Mouse (Mus musculus): Measurements from ENCODE around the gene Magi2. TPM values are rescaled to one million over a fixed set of nuclear protein-coding genes. Genes with fewer than 3 reads are reported as not detected.
"Not testable (repeated sequence)": the region's sequence is repeated elsewhere in the genome, so short reads cannot be mapped to it uniquely, and the experiment has no call there.

The Magi2 gene
- polyA plus RNA-seq, 1 experiment from 2014 or later, result 6.5 TPM

GRCm38 (mm10) chr5:20681660-20682059 lies 1454.8 kb downstream of the Magi2 start:
- H3K27me3 ChIP-seq (replicated peaks; ENCODE audit: low read depth, poor library complexity, severe bottlenecking), result no peaks in the 10 kb centered on the region
- H3K4me1 ChIP-seq, result peaks cover 31% of the 10 kb centered on the region
- 85% methylated on average over 10 of the region's 10 CpGs for WGBS
- no peaks in the 10 kb centered on the region for H3K9me3 ChIP-seq
- H3K27ac ChIP-seq (replicated peaks), result no peak overlapping the region
- H3K36me3 ChIP-seq (replicated peaks), result no peaks in the 10 kb centered on the region
- DNase-seq (ENCODE audit: low spot score), result no peak
- no peak overlapping the region for H3K4me3 ChIP-seq

- H3K9me3 ChIP-seq, result no peaks in the 10 kb centered on the region
- H3K27ac ChIP-seq (replicated peaks), result no peak overlapping the region
- no peak overlapping the region for H3K4me3 ChIP-seq
- no peaks in the 10 kb centered on the region for H3K27me3 ChIP-seq (replicated peaks; ENCODE audit: low read depth, poor library complexity, severe bottlenecking)
- no peaks in the 10 kb centered on the region for H3K36me3 ChIP-seq (replicated peaks)
- H3K4me1 ChIP-seq, result peaks cover 26% of the 10 kb centered on the region
- WGBS, result 71% methylated on average over 7 of the region's 7 CpGs
- DNase-seq (ENCODE audit: low spot score), result no peak
These were observed 1455.4 kb downstream of the Magi2 start for GRCm38 (mm10) chr5:20682208-20682607.

- no peak for DNase-seq (ENCODE audit: low spot score)
- 85% methylated on average over 6 of the region's 6 CpGs for WGBS
- H3K4me3 ChIP-seq, result no peak overlapping the region
- no peaks in the 10 kb centered on the region; the same call in 1 of the 2 replicates for H3K9me3 ChIP-seq
- H3K27me3 ChIP-seq (replicated peaks; ENCODE audit: low read depth, poor library complexity, severe bottlenecking), result no peaks in the 10 kb centered on the region
- H3K27ac ChIP-seq (replicated peaks), result no peak overlapping the region
- peaks cover 15% of the 10 kb centered on the region; the same call in 1 of the 2 replicates for H3K4me1 ChIP-seq
- H3K36me3 ChIP-seq (replicated peaks), result no peaks in the 10 kb centered on the region
These were observed 1457.3 kb downstream of the Magi2 start for GRCm38 (mm10) chr5:20684112-20684511.

- Histone ChIP-seq H3K27ac (replicated peaks) (no peak overlapping the region), H3K4me1 (no peaks in the 10 kb centered on the region), H3K9me3 (peaks cover 13% of the 10 kb centered on the region; the same call in 1 of the 2 replicates), H3K27me3 (replicated peaks; ENCODE audit: low read depth, poor library complexity, severe bottlenecking) (no peaks in the 10 kb centered on the region), H3K36me3 (replicated peaks) (no peaks in the 10 kb centered on the region), H3K4me3 (no peak overlapping the region)
- WGBS, result 98% methylated on average over 3 of the region's 3 CpGs
- no peak for DNase-seq (ENCODE audit: low spot score)
These were observed 1465.4 kb downstream of the Magi2 start for GRCm38 (mm10) chr5:20692230-20692629.

- 88% methylated on average over 5 of the region's 5 CpGs for WGBS
- Histone ChIP-seq H3K27me3 (replicated peaks; ENCODE audit: low read depth, poor library complexity, severe bottlenecking) (no peaks in the 10 kb centered on the region), H3K4me1 (peaks cover 8% of the 10 kb centered on the region)
These were observed 1472.3 kb downstream of the Magi2 start for GRCm38 (mm10) chr5:20699116-20699515.

GRCm38 (mm10) chr5:20701483-20702421 lies 1474.9 kb downstream of the Magi2 start:
- Histone ChIP-seq H3K4me3 (peak overlapping the region; percentile 79), H3K36me3 (replicated peaks) (no peaks in the 10 kb centered on the region), H3K27me3 (replicated peaks; ENCODE audit: low read depth, poor library complexity, severe bottlenecking) (no peaks in the 10 kb centered on the region), H3K9me3 (no peaks in the 10 kb centered on the region), H3K4me1 (peaks cover 8% of the 10 kb centered on the region), H3K27ac (replicated peaks) (peak overlapping the region; percentile 95)
- DNase-seq (ENCODE audit: low spot score), result peak; percentile 89
- under 1% methylated on average over 57 of the region's 57 CpGs for WGBS

More at GRCm38 (mm10) chr5:20699116-20699515, 1472.3 kb downstream of the Magi2 start:
- no peak for DNase-seq (ENCODE audit: low spot score)
- Histone ChIP-seq H3K9me3 (0 out of 2 replicates have a peak, but pooled peaks cover 2% of the 10 kb centered on the region), H3K4me3 (no peak overlapping the region), H3K27ac (replicated peaks) (no peak overlapping the region), H3K36me3 (replicated peaks) (no peaks in the 10 kb centered on the region)

GRCm38 (mm10) chr5:20702480-20703303 lies 1475.9 kb downstream of the Magi2 start:
- H3K9me3 ChIP-seq, result no peaks in the 10 kb centered on the region
- no peaks in the 10 kb centered on the region for H3K27me3 ChIP-seq (replicated peaks; ENCODE audit: low read depth, poor library complexity, severe bottlenecking)
- DNase-seq (ENCODE audit: low spot score), result peak; percentile 62
- no peaks in the 10 kb centered on the region for H3K36me3 ChIP-seq (replicated peaks)
- peak overlapping the region; percentile 79 for H3K4me3 ChIP-seq
- H3K27ac ChIP-seq (replicated peaks), result peak overlapping the region; percentile 95
- peaks cover 8% of the 10 kb centered on the region for H3K4me1 ChIP-seq
- WGBS, result under 1% methylated on average over 57 of the region's 57 CpGs

GRCm38 (mm10) chr5:20703304-20703700 lies 1476.5 kb downstream of the Magi2 start:
- H3K9me3 ChIP-seq, result no peaks in the 10 kb centered on the region
- DNase-seq (ENCODE audit: low spot score), result no peak
- H3K4me3 ChIP-seq, result peak overlapping the region; percentile 79
- H3K27ac ChIP-seq (replicated peaks), result no peak overlapping the region
- no peaks in the 10 kb centered on the region for H3K36me3 ChIP-seq (replicated peaks)
- H3K27me3 ChIP-seq (replicated peaks; ENCODE audit: low read depth, poor library complexity, severe bottlenecking), result no peaks in the 10 kb centered on the region
- H3K4me1 ChIP-seq, result peaks cover 8% of the 10 kb centered on the region
- WGBS, result 67% methylated on average over 5 of the region's 5 CpGs

- H3K4me1 ChIP-seq, result peaks cover 8% of the 10 kb centered on the region
- WGBS, result 90% methylated on average over 13 of the region's 13 CpGs
- no peaks in the 10 kb centered on the region for H3K27me3 ChIP-seq (replicated peaks; ENCODE audit: low read depth, poor library complexity, severe bottlenecking)
- DNase-seq (ENCODE audit: low spot score), result no peak
- no peak overlapping the region for H3K4me3 ChIP-seq
- H3K9me3 ChIP-seq, result no peaks in the 10 kb centered on the region
- H3K27ac ChIP-seq (replicated peaks), result no peak overlapping the region
- H3K36me3 ChIP-seq (replicated peaks), result no peaks in the 10 kb centered on the region
These were observed 1477.2 kb downstream of the Magi2 start for GRCm38 (mm10) chr5:20703971-20704575.

GRCm38 (mm10) chr5:20704886-20705285 lies 1478.0 kb downstream of the Magi2 start:
- Histone ChIP-seq H3K36me3 (replicated peaks) (no peaks in the 10 kb centered on the region), H3K27ac (replicated peaks) (no peak overlapping the region), H3K4me3 (no peak overlapping the region), H3K9me3 (no peaks in the 10 kb centered on the region), H3K27me3 (replicated peaks; ENCODE audit: low read depth, poor library complexity, severe bottlenecking) (no peaks in the 10 kb centered on the region), H3K4me1 (peaks cover 8% of the 10 kb centered on the region)
- WGBS, result 57% methylated on average over 4 of the region's 4 CpGs
- no peak for DNase-seq (ENCODE audit: low spot score)

- not testable (repeated sequence) for H3K9me3 ChIP-seq; H3K36me3 ChIP-seq (replicated peaks); H3K4me1 ChIP-seq; H3K27ac ChIP-seq (replicated peaks); DNase-seq (ENCODE audit: low spot score); H3K27me3 ChIP-seq (replicated peaks; ENCODE audit: low read depth, poor library complexity, severe bottlenecking); H3K4me3 ChIP-seq
- WGBS, result 90% methylated on average over 14 of the region's 18 CpGs
These were observed 1479.8 kb downstream of the Magi2 start for GRCm38 (mm10) chr5:20706322-20707282.

Measured in embryonic facial prominence, embryonic 10.5 days (tissue).